Mouse (Mus musculus) frontal cortex, adult (tissue): Measurements from ENCODE around the gene D11Wsu47e.
A peak's percentile ranks its signal among the peaks of the same experiment; 100 is the strongest.
"Not testable (repeated sequence)": the region's sequence is repeated elsewhere in the genome, so short reads cannot be mapped to it uniquely, and the experiment has no call there.

Source experiments
- ATAC-seq: cut with Nextera tagmentation; 2 replicates; pipeline ENCODE4 v1.9.2; 2017; ENCODE audit warnings: mild to moderate bottlenecking, moderate library complexity, mixed read lengths; ENCODE audit not compliant: low TSS enrichment

The D11Wsu47e gene

DNA sequence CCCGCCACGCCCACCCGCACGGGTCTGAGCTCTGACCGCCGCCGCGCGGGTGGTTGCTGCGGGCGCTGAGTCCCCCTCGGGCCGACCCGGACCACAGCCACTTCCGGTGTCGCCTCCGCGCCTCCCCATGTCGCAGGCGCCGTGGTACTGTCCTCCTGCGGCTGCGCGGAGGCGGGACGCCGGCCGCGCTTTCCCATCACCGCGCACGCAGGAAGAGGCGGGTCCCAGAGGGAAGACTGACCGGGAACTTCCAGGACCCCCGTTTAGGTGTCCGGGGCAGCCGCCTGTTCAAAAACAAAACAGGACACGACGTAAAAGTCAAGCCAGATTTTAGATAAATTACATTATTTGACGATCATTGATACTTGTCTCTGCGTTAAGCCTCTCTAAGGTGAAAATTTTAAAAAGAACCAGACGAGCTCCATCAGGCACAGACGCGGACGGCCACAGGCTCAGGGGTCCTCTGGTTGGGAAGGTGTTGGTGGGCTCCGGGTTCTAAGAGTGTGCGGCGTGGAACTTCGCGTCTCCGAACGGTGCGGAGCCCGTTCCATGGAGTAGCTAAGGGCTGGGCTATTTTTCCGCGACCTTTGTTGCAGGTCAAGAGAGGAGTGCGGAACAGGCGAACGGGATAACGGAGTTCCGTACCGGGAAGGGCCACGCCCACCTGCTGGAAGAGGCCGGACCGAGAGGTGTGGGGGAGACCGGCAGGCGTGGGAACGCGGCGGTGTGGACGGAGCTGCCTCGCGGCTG lies at the start of gene D11Wsu47e, which contains the start of gene Fam104a:
Gene D11Wsu47e (plus strand): TSS at position 456 of the 750 bp plus-strand sequence.
Gene Fam104a (minus strand): TSS at position 199 of the 750 bp plus-strand sequence.
- peak; percentile 92 for ATAC-seq

DNA sequence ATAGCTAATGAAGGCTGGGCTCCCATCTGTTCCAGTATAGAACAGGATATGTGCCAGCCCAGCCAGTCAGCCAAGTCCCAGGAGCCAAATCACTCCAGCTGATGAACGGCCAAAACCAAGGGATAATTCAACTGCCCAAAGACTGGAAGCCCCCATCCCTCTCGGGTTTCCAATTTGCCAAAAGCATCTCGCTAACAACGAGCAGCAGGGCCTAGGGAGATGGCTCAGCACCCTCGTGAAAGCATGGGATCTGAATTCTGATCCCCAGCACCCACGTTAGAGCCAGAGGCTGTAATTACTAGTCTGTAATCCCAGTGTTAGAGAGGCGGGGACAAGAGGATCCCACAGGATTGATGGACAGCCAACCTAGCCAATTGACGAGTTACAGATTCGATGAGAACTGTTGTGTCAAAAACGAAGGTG lies 49.5 kb upstream of the D11Wsu47e start:
- ATAC-seq: no peak

DNA sequence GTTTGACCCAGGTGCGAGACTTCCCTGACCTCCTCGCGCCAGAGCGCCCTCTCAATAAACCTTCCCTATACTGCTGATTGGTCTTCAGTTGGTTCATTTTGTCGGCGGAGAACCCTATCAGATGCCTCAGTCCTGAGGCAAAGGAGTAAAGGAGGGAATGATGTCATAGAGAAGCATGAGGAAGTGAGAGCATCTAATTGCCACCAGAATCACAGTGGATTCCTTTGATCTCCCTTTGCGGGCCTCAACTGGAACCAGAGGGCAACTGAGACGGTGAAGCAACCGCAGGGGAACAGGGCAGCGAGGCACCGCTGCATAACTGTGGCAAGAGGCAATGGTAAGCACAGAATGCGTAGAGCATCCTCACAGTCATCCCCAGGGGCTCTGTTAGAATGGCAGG lies 45.5 kb upstream of the D11Wsu47e start:
- ATAC-seq: no peak

DNA sequence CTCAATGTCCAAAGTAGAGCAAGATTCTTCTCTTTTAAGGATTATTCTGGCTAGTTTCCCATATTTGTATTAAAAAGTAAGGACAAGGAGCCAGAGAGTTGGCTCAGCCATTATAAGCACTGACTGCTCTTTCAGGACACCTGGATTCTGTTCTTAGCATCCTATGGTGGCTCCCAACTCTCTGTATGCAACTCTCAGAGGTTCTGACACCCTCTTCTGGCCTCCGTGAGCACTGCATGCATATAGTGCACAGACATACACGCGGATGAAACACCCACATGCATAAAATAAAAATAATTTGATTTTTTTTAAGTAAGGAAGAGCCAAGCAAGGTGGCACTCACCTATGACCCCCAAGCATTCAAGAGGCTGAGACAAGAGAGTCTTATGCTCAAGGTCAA lies 39.0 kb upstream of the D11Wsu47e start:
- no peak for ATAC-seq

DNA sequence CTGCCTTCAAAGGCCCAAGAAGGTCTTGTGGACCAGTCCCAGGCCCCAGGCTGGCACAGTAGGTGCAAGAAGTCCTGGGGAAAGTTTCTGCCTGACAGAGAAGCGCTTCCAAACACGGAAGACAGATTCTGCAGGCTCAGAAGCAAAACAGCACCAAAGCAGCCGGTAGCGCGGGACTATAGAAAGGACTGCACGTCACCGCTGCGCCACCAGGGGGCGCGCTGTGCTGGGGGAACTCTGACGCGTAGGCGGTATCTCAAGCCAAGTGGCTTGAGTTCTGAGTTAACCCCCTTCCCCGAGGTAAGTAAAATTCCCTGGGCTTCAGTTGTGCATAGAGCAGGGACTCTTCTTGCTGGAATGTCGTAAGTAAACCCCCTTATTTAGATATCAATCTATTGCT lies 36.1 kb upstream of the D11Wsu47e start:
- ATAC-seq: no peak

DNA sequence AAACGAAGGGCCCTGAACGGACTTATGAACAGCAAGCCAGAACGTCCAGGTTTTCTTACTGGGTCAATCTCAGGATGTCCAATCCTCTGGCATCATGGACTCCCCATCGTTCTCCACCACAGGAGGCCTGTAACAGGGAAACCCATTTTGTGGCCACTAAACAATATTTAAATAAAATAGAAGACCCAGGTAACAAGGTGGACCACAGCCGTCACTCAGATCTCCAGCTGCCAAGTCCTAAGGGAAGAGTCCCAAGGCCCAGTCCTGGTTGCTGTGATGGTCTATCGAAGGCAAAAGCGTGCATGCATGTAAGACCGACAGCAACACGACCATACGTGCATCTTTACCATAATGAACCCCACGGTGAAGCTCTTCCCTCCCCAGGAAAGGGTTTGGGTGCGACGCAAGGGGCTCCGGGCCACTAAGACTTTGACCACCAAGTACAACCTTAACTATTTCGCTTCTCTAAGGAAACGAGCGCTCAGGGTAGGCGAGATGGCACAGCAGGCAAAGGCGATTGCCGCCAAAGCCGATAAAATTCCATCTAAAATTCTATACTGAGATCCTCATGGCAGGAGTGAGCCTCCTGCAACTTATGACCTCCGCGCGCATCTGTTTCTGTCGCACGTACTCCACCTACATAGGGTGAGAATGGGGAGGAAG lies 35.4 kb upstream of the D11Wsu47e start, which contains the start of gene Cog1:
Gene Cog1 (plus strand): TSS at position 480 of the 663 bp plus-strand sequence.
- ATAC-seq: no peak

DNA sequence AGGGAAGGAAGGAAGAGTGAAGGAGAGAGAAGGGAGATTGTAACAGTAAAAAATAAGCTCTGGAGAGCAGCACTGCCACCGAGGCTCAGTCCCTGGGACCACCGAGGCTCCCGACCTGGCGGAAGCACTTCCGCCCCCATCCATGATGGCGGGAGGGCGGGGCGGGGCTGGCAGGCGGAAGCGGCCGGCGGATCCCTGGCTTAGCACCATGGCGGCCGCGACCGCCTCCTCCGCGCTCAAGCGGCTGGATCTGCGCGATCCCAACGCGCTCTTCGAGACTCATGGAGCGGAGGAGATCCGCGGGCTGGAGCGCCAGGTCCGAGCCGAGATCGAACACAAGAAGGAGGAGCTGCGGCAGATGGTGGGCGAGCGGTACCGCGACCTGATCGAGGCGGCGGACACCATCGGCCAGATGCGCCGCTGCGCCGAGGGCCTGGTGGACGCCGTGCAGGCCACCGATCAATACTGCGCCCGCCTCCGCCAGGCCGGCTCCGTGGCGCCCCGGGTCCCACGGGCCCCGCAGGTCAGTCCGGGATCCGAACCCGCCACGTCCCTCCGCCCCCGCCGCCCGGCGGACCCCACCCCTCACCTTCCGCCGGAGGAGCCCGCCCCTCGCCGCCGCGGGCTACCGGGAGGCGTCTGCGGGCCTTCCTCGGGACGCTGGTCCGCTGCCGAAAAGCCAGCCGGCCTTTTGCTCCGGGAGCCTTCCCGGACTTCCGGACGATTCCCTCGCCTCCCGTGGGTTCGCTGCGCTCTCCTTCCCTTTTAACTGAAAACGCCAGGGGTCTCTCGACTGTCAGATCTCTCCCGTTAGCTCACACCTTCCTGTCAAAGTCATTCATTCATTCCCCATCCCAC lies 34.6 kb upstream of the D11Wsu47e start, which contains the start of gene Slc39a11:
Gene Slc39a11 (minus strand): TSS at position 727 of the 858 bp plus-strand sequence.
- peak; percentile 66 for ATAC-seq

DNA sequence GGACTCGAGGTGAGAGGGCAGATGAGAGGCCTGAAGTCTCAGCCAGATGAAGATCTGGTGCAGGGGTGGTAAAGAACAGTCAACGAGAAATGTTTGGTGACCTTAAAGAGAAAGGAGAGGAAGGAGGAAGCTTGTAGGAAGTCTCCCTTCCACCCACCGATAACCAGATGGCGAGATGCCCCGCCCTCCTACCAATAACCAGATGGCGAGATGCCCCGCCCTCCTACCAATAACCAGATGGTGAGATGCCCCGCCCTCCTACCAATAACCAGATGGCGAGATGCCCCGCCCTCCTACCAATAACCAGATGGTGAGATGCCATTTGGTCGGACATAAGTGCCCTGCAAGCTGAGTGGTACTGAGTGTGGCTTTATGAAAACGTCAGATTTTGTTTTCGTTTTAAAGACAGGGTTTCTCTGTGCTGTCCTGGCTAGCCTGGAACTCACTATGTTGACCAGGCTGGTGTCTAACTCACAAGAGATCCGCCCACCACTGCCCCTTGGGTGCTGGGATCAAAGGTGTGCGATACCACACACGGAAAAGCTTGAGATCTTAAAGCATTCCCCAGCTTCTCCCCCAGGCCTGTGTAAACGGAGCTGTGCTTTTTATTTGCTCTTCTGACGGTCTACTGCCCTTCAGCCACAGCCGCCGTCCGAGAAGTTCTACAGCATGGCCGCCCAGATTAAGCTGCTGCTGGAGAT lies 32.9 kb upstream of the D11Wsu47e start:
- no peak for ATAC-seq

DNA sequence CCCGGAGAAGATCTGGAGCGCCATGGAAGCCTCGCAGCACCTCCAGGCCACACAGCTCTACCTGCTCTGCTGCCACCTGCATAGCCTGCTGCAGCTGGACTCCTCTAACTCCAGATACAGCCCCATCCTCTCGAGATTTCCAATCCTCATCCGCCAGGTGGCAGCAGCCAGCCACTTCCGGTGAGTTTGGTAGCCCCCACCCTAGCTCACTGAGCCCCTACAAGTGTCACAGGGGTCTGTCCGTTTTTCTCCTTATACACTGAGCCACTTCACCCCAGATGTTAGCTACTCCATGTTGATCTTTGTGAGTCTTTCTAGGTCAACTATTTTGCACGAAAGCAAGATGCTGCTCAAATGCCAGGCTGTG lies 32.3 kb upstream of the D11Wsu47e start:
- no peak for ATAC-seq

DNA sequence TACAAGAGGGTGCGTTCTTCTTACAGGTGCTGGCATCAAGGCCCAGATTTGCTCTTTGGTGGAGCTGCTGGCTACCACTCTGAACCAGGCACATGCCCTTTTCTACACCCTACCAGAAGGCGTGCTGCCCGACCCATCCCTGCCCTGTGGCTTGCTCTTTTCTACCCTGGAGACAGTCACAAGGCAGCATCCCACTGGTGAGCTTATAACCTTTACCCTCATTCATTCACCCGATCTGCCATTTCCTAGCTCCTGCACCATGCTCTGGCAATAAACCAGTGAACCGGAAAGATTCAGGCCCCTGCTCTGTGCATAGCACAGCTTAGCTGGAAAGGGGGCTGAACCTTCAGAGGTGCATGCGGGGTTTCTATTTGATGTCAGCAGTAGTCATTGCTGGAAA lies 31.7 kb upstream of the D11Wsu47e start:
- no peak for ATAC-seq

DNA sequence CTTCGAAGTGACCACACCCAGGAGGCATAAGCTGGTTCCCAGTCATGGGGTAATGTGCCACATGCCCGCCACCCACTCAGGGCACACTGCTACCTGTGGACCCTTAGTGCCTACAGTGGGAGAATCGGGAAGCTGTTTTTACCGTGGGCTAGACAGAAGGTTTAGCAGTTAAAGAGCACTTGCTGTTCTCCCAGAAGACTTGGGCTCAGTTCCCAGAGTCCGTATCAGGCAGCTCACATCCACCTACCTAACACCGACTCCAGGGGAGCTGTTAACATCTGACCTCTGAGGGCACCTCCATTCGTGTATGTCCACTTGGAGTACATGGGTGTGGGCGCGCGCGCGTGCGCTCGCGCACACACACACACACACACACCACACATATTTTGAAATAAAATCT lies 30.1 kb upstream of the D11Wsu47e start:
- no peak for ATAC-seq

DNA sequence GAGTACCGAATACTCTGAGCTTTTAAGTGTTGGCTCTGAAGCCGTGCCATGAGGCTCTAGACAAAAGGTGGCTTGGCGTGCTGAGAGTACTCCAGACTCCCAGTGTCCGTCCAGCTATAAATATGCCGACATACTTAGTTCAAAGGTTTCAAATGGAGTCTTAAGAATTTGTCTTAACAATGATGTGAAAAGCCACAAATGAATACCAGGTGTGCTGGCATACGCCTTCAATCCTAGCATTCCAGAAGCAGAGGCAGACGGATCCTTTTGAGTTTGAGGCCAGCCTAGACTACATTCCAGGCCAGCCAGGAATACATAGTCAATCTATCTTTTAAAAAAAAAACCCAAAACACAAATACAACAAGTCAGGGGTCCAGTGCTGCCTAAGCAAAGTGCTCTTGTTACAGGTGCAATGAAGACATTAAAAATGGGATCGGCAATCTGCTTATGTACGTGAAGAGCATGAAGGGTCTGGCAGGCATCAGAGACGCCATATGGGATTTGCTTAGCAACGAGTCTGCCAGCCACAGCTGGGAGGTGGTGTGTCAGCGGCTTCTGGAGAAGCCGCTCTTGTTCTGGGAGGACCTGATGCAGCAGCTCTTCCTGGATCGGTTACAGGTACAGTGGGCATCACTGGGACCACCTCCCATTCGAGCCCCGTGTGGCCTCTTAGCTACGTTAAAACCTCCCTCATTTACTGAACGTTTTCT lies 29.5 kb upstream of the D11Wsu47e start:
- peak; percentile 39 for ATAC-seq

DNA sequence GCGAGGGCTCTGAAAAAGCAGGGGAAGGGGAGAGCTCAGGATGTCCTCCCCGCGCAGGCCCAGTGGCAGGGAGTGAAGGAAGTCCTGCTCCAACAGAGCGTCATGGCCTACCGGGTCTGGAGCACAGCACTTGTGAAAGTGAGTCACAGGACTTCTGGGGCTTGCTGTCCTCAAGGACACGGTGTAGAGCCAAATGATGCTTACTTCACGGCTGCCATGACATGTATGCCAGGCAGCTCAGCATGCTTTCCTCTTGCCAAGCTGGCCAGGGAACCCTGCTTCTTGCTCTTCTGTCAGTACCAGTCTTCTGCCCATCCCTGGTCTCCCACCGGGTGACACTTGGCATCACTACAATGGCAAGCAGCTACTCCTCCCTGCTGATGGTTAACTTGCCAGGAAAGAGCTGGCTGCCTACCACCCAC lies 27.7 kb upstream of the D11Wsu47e start:
- ATAC-seq: no peak

DNA sequence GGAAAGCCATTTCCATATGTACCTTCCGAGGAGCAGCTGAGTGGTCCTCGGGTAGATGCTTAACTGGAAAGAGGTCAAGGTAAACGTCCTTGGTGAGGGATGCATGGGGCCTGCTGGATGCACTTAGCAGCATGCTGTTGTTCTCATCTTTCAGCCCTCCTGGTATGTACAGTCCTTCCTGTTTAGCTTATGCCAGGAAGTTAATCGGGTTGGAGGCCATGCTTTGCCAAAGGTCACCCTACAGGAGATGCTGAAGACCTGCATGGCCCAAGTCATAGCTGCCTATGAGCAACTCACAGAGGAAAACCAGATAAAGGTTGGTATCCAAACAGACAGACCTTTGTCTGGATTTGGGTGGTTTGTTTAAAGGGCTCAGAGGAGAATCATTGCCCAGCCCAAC lies 27.0 kb upstream of the D11Wsu47e start:
- no peak for ATAC-seq

DNA sequence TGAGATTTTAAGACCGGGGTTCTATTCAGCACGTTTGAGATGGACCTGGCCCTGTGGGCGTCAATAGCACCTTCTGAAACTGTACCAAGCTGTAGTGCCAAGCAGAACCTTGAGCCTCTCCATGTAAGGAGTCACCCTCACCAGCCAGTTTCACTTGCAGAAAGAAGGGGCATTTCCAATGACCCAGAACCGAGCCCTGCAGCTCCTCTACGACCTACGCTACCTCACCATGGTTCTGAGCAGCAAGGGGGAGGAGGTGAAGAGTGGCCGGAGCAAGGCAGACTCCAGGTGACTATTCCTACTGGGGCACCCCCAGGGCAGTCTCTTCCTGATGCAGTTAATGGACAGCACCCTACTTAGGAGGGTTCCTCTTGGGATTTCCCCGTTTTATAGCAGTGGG lies 25.9 kb upstream of the D11Wsu47e start:
- ATAC-seq: no peak

DNA sequence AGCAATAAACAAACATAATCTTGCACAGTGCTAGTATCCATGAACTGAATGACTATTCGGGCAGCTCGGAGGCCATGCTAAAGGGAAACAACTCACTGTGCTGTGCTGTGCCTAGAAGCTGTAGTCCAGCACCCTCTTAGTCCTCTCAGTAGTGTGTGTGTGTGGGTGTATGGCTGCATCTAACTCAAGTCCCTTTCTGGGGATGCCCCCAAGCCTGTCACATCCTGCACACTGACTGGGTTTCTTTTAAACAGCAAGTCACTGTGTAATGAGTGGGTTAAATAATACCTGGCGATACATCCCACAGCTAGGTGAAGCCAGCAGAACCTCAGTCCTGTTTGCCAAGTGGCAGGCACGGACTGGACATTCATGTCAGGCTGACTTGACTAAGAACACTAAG lies 25.4 kb upstream of the D11Wsu47e start:
- no peak for ATAC-seq

DNA sequence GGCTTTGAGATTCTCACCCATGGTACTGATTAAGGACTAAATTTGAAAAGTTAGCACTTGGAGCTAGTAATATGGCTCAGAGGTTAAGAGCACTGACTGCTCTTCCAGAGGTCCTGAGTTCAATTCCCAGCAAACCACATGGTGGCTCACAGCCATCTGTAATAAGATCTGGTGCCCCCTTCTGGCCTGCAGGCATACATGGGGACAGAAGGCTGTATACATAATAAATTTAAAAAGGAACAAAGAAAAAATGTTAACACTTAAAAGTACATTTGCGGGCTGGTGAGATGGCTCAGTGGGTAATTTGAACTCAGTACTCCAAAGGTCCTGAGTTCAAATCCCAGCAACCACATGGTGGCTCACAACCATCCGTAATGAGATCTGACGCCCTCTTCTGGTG lies 24.0 kb upstream of the D11Wsu47e start:
- ATAC-seq: not testable (repeated sequence)

DNA sequence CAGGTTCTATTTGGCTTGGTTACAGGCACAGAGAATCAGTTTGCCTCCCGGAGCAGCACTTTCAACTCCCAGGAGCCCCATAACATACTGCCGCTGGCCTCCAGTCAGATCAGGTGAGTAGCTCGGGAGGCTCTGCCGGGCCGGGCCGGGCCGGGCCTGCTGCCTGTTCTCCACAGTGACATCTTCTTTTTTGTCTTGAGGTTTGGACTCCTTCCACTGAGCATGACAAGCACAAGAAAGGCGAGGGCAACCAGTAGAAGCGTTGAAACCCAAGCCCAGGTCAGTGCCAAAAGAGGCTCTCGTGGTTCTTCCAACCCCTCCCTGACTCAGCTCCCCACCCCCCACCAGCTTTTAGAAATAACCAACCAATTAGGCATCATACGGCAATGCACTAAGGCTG lies 23.3 kb upstream of the D11Wsu47e start:
- ATAC-seq: no peak

DNA sequence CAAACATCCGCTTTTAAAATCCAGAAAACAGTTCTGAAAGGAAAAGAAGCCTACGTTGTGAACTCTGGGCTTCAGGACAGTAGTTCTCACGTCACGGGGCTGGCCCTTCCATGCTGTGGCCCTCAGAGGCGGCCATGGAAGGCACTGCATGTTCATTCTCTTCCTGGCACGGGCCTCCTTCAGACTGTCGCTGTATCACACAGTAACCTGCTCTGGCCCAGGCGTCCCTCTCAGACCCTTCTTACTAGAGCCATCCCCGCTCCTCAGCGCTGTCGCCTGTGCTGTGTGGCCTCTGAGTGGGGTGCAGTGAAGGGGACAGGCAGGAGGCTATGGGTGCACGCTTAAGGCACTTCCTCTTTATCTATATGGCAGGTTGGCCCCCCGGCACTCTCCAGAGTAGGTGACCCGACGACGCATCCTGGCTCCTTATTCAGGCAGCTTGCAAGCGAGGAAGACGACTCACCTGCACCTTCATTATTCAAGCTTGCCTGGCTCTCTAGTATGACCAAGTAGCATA lies 22.3 kb upstream of the D11Wsu47e start:
- no peak for ATAC-seq

DNA sequence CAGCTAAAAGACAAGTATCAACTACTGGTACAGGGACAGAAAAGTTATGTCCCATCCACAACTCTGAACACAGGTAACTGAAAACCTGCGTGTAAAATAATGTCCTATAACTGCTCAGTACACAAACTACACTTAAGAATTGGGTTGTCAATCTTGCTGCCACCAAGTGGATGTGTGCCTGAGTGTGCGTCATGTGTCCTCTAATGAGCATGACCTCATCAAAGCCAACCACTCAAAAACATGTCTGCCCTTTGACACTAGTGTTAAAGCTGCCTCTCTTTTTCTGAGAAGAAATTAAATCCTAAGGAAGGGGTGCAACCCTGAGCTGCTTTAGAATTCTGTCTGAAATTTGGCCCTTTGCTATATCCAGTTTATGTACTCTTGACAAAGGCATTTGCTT lies 19.9 kb upstream of the D11Wsu47e start:
- ATAC-seq: no peak

DNA sequence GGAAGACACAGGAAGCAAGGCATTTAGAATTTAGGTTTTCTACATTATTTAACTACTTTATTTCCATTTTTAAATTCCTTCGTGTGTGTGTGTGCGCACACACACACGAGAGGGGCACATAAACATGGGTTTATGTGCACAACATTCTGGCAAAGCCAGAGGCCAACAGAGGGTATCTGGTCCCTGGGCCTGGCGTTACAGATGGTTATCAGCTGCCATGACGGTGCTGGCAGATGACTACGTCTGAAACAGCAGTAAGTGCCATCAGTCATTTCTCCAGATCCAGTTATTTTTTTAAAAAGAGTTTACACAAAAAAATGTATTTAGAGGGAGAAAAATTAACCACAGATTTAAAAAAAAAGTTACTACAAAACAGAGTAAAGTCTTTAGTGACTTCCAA lies 18.0 kb upstream of the D11Wsu47e start:
- ATAC-seq: no peak
